Mouse (Mus musculus): ENCODE measurements at regions not wholly inside any gene's neighbourhood (a gene's known extent, or its start where the extent isn't known, plus 50 kb on each side); places are given as distances from the start of the nearest gene placed in this dataset.

GRCm38 (mm10) chr3:133599731-133600130 is 54.8 kb upstream of the Tet2 start:
- no peak for DNase-seq (ENCODE audit: low read depth)

DNA sequence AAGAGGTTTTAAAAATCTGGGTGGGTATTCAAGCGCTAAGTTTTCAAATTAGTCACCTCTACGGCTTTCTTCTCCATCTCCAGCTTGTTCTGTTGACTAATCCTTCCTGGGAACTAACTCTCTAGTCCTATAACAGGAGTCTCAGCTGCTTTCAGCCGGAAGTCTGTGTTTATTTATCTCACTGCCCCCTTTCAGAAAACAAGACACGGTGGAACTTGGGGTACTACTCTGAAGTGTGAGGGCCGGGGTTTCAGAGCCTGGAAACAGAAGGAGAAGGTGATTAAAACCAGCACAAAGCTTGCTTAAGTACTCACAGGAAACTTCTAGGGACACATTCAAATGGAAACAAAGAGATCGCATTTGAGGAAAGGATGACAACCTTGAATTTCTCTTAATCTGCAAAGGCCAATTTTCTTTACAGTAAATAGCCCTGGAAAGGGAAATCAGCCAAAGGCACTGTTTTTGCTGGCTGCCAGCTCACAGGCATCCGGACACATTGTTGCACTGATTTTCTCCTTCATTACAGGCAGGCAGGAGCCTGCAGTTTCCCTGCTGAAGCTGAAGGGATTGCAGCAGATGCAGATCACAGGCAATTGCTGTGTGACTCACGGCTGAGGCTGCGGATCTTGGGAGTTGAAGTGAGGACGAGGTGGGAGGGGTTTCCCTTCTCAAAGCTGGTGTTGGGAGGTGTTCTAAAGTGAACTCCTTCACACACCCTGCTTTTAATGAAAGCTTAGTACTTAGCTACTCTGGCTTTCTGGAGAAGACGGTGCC is 55.7 kb upstream of the Tet2 start:
- DNase-seq (ENCODE audit: low read depth), result no peak

DNA sequence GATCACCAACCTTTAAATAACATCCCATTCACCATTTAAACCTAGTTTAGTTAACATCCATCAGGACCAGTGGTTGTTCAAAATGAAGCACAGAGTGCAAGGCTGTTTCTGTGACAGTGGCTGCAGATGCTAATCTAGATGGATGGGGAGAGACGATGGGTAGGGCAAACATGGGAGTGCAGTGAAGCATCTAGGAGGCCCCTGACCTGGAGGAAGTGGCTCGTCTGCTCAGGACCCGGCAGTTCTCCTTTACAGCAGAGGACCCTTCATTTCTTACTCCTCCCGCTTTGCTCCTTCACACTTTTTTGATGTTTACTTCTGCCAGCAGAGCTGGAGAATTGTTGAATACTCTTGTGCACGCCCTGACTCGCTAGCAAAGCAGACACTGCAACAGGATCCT is 60.5 kb upstream of the Tet2 start:
- no peak for DNase-seq (ENCODE audit: low read depth)

DNA sequence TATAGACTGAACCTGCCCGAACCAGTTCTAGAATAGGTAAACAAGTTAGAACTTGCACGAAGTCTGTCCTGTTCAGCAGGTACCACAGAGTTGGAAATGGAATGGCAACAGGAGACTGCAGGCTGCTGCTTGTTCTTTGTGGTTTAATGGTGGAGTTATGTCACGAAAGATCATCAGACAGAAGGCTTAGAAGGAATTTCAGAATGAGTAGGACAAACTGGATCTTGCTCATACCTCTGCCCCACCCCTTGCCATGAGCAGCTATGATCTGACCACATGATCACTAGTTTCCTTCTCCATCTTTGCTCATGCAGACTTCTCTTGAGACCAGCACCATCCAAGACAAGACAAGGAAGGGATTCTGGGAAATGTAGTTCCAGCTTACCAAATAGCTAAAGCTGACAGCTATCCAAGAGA is 63.9 kb upstream of the Tet2 start:
- no peak for DNase-seq (ENCODE audit: low read depth)

DNA sequence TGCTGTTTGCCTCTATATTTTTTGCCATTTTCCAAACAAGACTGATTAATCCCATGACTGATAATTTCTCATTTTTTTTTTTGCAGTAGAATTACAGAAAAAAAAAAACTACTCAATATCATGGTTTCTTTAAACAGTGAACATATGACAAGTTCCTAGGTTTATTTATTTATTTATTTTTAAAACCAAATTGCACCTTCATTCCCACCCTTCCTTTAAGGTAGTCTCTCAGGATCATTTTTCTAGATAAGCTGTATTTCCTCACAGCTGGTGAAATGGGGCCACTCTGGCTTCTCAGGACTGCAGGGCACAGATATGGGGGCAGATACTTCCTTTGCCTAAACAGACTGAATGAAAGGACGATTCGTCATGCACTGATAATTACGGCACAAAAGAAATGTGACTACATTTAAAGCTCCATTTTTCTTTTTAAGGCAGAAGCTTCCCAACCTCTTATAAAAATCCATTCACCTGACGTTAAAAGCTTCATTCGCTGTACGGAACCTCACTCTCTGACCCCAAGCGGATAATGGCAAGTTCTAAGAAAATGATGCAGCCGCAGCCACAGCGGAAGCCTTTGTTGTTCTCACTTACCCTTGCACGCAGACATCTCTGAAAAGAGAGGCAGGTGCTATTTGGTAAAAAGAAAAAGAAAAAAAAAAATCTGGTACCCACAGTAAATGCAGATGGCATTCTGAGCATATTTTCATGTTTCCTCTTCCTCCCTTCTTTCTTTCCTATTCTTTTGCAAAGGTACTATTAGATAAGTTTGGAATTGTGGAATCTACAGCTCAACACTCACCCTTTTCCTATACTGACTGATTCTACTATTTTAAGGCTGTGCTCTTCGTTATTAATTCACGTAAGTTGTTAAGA is 69.1 kb upstream of the Tet2 start:
- peak; percentile 48 for DNase-seq (ENCODE audit: low read depth)

DNA sequence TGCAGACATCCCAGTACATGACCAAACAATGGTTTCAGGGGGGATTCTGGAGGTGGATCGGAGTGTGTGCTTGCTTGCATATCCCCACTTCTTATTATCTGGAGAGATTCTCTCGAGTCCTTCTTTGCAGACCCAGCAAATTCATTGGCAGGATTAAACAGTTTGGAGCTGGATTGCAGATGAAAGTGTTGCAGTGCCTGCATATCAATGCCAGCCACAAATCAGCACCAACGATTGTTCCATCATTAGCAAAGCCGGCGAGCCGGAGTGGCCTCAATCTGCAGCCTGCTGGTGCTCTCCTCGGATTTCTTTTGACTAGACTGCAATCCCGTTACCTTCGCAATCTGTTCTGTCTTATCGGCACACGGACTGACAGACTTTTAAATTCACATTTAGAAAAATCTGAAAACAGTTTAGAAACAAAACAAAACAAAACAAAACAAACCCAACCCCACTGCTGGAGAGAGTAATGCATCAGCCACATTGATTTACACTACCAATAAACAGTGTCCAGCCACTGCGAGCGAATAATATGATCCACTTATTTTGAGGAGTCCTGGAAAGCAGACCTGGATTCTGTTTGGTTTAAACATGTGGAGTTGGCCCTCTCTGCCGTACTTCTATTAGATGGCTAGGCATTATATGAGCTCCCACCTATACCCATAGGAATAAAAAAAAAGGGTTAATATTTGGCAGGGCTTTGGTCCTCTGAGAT is 69.9 kb upstream of the Tet2 start:
- DNase-seq (ENCODE audit: low read depth), result no peak

DNA sequence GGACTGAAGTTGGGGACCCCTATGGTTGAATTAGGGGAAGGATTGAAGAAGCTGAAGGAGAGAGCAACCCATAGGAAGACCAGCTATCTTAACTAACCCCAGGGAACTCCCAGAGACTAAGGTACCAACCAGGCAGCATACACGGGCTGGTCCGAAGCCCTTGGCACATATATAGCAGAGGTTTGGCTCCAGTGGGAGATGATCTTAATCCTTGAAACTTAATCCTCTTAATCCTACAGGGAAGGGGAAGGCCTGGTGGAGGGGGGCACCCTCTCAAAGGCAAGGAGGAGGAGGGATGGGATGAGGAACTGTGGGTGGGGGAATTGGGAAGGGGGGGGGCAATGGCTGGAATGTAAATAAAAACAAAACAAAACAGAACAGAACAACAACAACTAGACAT is 72.1 kb upstream of the Tet2 start:
- DNase-seq (ENCODE audit: low read depth), result no peak

DNA sequence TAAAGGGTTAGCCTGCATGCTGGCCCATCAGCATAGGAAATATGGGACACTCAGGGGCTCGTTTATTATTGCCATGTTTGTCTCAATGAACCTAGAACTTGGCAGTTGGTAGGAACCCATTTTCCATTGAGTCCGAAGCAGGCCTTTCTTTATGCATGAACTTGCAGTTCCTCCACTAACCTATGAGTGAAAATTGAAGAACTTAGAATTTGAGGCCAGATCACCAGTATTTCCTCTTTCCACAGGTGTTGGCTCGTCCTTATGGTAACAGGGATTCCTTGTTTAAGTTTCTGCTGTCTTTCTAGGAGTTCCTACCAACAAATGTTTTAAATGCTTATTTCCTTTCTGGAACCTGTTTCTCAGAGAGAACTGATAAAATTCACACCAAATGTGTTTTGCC is 73.6 kb upstream of the Tet2 start:
- no peak for DNase-seq (ENCODE audit: low read depth)

DNA sequence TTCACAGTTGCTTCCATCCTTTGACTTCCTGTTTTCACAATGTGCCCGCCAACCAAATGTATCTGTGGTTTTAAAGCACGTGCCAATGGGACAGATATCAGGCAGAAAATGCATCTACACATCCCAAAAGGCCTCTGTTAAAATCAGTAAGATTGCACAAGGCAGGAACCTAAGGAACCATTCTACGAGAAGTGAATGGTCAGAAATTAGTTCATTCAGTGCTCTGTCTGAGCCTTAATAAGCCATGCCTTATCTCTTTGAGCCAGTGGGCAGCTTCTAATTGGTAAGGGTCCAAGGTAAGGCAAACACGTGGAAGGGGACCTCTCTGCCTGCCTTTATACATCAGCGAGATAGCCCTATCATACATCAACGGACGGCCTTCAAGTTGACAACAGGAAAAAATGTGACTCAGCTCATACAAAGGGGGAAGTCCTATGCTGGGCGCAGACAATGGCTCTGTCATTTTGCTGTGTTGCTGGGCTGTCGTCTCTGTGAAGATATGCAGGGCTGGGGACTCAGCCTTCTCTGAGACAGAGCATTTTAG is 78.3 kb upstream of the Tet2 start:
- peak; percentile 34 for DNase-seq (ENCODE audit: low read depth)

- no peak for DNase-seq (ENCODE audit: low read depth)
Measured at GRCm38 (mm10) chr3:133624079-133624875, 79.3 kb upstream of the Tet2 start.

GRCm38 (mm10) chr3:133625046-133625445 is 80.1 kb upstream of the Tet2 start:
- DNase-seq (ENCODE audit: low read depth), result no peak

- DNase-seq (ENCODE audit: low read depth), result peak; percentile 34
Measured at GRCm38 (mm10) chr3:133626442-133626841, 81.5 kb upstream of the Tet2 start.

DNA sequence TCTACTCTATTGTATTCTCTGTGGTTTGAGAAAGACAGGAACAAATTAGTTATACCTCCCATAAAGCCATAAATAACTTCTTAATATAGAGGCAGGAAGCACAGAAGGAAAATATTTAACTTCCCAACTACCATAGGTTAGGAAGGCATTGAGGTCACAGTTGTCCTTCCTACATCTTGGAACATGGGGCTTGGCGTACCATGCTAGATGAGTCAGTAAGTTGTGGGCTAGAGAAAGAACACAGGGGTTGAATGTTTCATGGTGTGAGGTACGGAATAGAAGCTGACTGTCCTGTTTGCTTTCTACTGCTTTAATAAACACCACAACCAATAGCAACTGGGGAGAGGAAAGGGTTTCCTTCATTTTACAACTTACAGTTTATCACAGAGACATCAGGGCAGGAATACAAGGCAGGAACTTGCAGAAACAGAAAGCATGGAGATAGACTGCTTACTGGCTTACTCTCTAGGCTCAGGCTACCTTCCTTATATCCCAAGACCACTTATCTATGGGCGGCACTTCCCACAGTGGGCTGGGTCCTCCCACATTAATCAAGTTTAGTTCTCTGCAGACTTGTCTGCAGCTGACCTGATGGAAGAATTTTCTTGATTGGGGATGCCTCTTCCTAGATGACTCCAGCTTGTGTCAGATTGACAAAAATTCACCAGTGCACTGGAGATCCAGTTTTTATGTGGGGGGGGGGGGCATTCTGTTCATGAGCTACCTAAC is 82.3 kb upstream of the Tet2 start:
- no peak for DNase-seq (ENCODE audit: low read depth)

DNA sequence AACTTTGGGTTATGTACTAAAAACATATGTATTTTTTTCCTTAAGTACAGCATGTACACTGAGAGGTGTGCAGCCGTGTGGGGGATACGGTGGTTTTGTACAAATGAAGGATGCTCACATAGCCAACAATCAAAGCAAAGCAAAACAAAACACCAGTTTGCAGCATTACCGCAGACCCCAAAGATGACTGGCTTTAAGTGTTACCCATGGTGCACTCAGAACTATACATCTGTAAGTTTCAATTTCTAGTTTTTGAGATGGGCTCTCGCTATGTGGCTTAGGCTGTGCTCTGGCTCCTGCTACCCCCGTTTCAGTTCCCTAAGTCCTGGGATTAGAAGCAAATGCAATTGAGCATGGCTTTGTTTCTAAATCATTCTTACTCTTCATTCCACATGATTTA is 89.4 kb upstream of the Tet2 start:
- no peak for DNase-seq (ENCODE audit: low read depth)

- DNase-seq (ENCODE audit: low read depth), result no peak
Measured at GRCm38 (mm10) chr3:133645604-133646003, 100.7 kb upstream of the Tet2 start.

DNA sequence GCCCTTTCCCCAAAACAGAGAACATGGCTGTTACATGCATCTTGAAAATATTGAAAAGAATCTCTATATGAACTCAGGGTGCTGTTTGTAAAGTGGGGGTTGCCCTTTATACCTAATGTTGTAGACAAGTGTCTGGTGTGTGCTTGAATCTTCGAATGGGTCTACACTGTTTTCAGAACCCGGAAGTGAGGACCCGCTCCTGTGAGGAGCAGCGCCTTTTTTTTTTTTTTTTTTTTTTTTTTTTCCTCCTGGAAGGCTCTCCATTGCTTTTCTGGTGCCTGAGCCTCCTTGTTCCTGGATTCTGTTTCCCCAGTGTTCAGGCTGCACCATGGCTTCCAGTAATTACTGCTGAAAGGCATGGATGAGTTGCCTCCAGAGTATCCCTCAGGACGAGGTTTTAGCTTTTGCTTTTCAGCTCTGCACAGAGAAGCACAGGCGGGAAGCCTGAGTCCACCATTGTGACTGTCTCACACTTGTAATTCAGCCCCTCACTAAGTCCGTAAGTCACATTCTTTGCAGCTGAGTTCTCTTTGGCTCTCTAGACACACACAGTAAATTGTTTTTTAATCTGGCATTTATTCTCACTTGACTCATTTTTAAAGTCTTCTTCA is 101.6 kb upstream of the Tet2 start:
- DNase-seq (ENCODE audit: low read depth), result no peak

- DNase-seq (ENCODE audit: low read depth), result no peak
Measured at GRCm38 (mm10) chr3:133650025-133650424, 105.1 kb upstream of the Tet2 start.

DNA sequence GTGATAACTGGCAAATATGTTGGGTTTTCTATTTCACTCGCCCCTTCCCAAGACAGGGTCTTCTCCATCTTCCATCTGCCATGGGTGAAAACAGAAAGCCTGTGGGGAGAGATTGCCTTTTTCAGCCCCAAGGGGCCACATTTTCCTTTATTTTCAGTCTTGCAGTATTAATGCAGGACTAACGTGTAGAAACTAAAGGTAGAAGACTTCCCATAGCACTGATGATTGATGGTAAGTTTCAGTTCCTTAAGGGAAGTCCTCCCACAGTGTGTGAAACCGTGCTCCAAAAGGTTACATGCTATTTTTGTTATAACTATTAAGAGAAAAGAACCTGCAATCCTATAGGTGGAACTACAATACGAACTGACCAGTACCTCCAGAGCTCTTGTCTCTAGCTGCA is 107.1 kb upstream of the Tet2 start:
- DNase-seq (ENCODE audit: low read depth), result no peak

DNA sequence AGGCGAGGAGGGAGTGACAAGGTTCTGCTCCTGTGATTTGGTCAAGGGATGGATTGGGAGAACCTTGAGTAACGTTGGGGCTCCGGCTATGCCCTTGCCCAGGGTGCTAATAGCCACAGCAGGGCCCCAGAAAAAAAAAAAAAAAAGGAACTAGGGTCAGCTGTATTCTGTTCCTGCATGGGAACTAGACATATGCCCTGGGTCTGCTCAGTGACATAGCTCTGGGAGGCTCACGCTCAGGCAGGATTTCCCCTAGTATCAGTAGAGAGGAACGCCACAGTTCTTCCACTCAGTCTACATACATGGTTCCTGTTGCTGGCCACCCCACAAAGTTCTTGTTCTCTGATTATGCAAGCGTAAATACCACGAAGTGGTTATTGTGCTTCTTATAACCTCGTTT is 114.8 kb upstream of the Tet2 start:
- DNase-seq (ENCODE audit: low read depth), result no peak

GRCm38 (mm10) chr3:133661303-133661702 is 116.4 kb upstream of the Tet2 start:
- no peak for DNase-seq (ENCODE audit: low read depth)
